Mouse (Mus musculus) large intestine, adult 2 months (tissue): Measurements from ENCODE around the gene Nudc. TPM values are rescaled to one million over a fixed set of nuclear protein-coding genes. Genes with fewer than 3 reads are reported as not detected.

ENCODE experiments used
- DNase-seq: peaks from one replicate; pipeline ENCODE4 v3.0.0-alpha.2; 2012; ENCODE audit warnings: low read depth, low spot score
- WGBS: fragments of 180-500 bp; shearing (Covaris S2); methylation state at CpG from one replicate; pipeline ENCODE4 v1.1.7; 2018; 5-methylcytosine and 5-hydroxymethylcytosine counted together
- polyA plus RNA-seq: library from polyadenylated mRNA; depleted of rRNA; stranded (reverse); fragments of >200 nt; gene quantifications from 2 replicates; pipeline ENCODE4 v1.2.3, GENCODE M21; 2012; rRNA removed

Nudc gene
- polyA plus RNA-seq, 1 experiment = 34.0 TPM

- DNase-seq = no peak
- WGBS = 37% methylated on average over 7 of the region's 7 CpGs
Measured at GRCm38 (mm10) chr4:133495711-133496110, 50.1 kb downstream of the Nudc start.

GRCm38 (mm10) chr4:133494867-133495266 lies 50.9 kb downstream of the Nudc start:
- WGBS = 61% methylated on average over 4 of the region's 4 CpGs
- DNase-seq = no peak

DNA sequence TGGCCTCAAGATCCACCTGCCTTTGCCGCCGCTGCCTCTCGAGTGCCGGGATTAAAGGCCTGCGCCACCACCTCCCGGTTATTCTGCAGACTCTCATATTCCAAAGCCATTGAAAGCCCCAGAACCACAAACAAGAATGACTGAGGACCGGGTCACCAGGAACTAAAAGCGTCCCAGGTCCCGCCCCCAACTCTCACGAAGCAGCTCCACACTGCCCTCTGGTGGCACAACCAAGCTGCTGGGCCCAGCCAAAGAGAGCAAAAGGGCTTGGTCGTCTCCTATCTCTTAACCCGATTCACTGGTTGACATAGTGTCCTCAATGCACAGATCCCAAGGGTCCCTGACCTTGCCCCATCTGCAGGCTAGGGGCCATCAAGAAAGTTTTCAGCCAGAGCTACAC lies 51.4 kb downstream of the Nudc start:
- DNase-seq = peak; percentile 86
- WGBS = under 1% methylated on average over 12 of the region's 12 CpGs

GRCm38 (mm10) chr4:133493895-133494294 lies 51.9 kb downstream of the Nudc start:
- 6% methylated on average over 11 of the region's 12 CpGs for WGBS
- no peak for DNase-seq

DNA sequence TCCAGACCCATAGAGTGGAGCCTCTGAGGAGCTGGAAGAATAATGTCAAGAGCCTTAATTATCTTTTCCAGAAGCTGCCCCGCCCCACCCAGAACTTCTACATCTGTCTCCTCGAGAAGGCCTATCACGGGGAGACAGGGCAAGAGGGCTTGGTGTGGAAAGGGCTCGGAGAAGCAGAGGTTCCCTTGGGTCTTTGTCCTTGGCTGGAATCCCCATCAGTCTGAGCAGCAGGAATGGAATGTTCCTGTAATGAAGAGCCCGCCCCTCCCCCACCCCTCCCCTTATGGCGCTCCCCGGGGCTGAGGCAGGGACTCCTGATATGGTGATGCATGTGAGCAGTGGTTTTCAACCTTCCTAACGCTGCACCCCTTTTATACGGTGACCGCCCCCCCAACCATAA lies 54.0 kb downstream of the Nudc start:
- no peak for DNase-seq
- WGBS = 43% methylated on average over 10 of the region's 10 CpGs

DNA sequence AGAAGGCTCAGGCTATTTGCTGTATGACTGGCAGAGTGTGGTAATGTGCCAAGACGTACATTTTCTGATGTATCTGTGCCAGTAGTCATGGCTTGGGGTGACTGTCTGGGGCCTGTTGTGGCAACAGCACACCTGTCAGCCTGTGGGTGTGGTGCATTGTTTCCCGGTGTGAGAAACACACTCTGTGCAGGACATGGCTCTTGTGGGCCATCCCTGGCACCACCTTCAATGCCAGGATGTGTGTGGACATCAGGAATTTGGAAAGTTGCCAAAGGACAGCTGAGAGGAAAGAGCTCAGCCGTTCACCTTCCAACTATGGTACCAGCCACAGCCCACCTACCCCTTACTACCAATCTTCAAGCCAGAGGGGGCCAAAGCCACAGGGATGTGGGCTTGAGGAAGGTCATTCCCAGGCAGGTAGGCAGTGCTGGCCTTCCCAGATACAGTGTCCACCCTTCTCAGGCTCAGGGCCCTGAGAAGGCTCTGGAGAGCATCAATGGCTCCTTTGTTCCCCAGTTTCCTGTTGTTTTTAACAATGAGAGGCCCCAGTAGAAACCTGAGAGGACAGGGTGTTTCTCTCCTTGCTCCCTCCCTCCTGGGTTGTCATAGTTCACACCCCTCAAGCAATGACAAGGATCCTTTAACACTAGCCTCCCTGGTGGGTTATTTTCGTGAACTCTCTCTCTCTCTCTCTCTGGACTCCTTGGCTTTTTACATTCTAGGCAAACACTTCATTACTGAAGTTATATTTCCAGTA lies 56.1 kb downstream of the Nudc start:
- 27% methylated on average over 4 of the region's 4 CpGs for WGBS
- DNase-seq = no peak

DNA sequence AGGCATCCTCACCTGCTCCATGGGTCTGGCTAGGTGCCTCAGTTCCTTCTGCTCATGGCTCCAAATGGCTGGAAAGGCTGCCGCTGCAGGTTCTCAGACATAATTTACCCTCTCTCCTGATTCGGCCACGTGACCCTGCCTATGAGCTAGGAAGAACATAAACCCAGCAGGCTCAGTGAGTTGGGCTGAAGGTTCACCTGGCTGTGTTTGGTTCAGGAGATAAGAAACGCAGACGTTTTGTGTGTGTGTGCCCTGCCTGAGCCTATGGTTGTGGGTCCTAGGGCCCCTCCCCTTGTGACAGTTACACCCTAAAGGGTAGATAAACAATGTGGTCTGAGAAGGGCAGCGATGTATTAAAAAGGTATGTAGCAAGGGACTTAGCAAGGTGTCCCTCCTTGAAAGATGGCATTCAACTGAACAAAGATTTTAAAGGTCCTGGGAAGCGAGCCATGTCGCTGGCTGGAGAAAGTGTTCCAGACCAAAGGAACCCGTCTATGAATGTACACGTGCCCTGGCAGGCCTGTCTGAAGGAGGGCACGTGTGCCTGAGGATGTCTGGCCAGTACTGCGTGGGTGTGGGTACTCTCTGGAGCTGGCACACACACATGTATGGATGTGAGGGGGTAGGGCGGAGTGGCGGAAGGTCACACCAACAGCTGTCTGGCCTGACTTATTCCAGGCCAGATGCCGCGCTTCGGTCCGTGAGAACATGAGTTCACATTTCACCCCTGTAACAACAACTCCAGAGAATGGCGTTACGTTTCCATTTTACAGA lies 57.0 kb downstream of the Nudc start:
- no peak for DNase-seq
- WGBS = 31% methylated on average over 20 of the region's 20 CpGs

GRCm38 (mm10) chr4:133486673-133487357 lies 59.0 kb downstream of the Nudc start:
- DNase-seq = no peak
- WGBS = 83% methylated on average over 26 of the region's 26 CpGs

DNA sequence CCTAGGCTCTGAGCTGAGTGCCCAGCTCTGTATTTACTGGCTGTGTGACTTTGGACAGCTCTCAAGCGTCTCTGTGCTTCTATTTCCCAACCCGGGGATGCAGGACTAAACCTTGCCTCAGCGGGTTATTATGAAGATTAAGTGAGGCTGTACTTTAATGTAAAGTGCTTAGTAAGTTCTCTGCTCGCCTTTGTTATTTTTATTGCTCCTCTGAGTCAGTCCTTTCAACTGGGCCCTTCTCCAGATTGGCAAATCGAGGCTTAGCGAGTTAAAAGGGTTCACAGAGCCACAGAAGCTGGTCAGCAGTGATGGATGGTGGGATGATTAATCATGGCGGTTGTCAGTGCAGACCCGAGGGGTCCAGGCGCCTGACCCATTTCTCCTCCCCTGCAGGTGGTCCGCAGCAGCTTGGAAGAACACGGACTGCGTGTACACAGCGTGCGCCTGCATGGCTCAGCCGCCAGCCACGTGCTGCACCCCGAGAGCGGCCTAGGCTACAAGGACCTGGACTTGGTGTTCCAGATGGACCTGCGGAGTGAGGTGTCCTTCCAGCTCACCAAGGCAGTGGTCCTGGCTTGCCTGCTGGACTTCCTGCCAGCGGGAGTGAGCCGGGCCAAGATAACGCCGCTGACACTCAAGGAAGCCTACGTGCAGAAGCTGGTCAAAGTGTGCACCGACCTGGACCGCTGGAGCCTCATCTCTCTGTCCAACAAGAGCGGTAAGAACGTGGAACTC lies 59.9 kb downstream of the Nudc start:
- WGBS = 86% methylated on average over 28 of the region's 28 CpGs
- DNase-seq = no peak

DNA sequence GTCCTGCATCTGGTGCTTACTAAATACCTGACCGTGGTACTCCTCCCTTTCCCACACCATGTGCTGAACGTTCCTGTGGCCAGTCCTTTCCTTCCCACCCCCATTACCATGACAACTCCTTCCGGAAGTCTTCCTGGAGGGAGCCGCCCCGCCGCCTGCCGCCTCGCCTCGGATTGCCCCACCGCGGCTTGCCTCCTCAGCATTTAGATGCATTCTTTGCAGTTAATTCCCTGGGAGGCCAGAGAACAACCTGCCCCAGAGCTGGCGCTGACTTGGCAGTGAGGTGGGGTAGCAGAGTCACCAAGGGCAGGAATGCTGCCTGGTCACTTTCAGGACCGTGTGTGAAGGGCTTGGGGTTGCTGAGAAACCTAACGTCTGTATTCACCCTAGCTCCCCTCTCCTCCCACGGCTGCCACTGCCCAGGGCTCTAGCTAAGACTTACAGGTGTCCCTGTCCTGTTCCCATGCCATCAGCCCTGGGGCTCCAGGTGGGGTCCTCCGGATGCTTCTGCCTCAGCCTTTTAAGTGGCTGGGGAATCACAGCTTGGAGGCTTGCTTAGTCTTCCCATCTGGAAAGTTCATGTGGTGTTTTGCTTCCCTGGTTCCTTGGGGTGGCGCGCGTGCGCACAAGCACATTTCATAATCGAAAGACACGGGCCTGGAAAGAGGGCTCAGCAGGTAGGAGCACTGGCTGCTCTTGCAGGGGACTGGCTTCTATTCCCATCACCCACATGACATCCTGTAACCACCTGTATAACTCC lies 61.4 kb downstream of the Nudc start:
- WGBS = 13% methylated on average over 22 of the region's 22 CpGs
- peak; percentile 50 for DNase-seq

Other genes with a start within 250 kb of the Nudc start
- 41.7 and 51.0 TPM in 2 replicates for gene Wdtc1, start 192.5 kb downstream of the Nudc start, polyA plus RNA-seq
- 32.5 and 42.8 TPM in 2 replicates for gene Slc9a1, start 176.3 kb downstream of the Nudc start, polyA plus RNA-seq
- 5.1 and 5.2 TPM in 2 replicates for gene Tent5b, start 65.9 kb downstream of the Nudc start, polyA plus RNA-seq
- gene Trnp1, start 47.4 kb downstream of the Nudc start, polyA plus RNA-seq = 6.5 and 7.9 TPM in 2 replicates
- gene Kdf1, start 27.0 kb downstream of the Nudc start, polyA plus RNA-seq = 38.0 and 38.5 TPM in 2 replicates
- 0.19 and 1.5 TPM in 2 replicates for gene Nr0b2, start 7.4 kb upstream of the Nudc start, polyA plus RNA-seq
- 4.8 and 5.0 TPM in 2 replicates for gene Gpatch3, start 28.7 kb upstream of the Nudc start, polyA plus RNA-seq
- 36.7 and 41.4 TPM in 2 replicates for gene Gpn2, start 38.4 kb upstream of the Nudc start, polyA plus RNA-seq
- 211 and 298 TPM in 2 replicates for gene Sfn, start 56.2 kb upstream of the Nudc start, polyA plus RNA-seq
- 27.3 and 35.7 TPM in 2 replicates for gene Zdhhc18, start 104.2 kb upstream of the Nudc start, polyA plus RNA-seq
- 11.2 and 11.7 TPM in 2 replicates for gene Pigv, start 126.7 kb upstream of the Nudc start, polyA plus RNA-seq
- 25.2 and 39.5 TPM in 2 replicates for gene Arid1a, start 210.8 kb upstream of the Nudc start, polyA plus RNA-seq